Mouse (Mus musculus): Measurements from ENCODE around the gene Chrm3.

Chrm3 gene

DNA sequence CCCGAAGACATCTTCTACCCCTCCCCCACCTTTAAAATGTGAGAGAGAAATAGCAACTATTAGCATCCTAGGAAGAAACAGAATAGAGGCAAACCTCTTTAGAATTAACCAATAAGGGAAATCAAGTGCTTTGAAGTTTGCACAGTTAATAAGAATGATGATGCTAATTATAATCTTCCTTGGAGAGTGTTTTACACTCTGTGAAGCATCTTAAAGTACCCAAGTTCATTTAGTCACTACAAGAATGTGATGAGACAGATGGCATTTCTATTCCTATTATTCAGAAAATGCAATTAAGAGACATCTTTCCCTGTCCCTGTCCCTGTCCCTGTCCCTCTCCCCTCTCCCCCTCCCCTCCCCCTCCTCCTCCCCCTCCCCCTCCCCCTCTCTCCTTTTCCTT lies 382.9 kb downstream of the Chrm3 start:
- DNase-seq, result no peak

DNA sequence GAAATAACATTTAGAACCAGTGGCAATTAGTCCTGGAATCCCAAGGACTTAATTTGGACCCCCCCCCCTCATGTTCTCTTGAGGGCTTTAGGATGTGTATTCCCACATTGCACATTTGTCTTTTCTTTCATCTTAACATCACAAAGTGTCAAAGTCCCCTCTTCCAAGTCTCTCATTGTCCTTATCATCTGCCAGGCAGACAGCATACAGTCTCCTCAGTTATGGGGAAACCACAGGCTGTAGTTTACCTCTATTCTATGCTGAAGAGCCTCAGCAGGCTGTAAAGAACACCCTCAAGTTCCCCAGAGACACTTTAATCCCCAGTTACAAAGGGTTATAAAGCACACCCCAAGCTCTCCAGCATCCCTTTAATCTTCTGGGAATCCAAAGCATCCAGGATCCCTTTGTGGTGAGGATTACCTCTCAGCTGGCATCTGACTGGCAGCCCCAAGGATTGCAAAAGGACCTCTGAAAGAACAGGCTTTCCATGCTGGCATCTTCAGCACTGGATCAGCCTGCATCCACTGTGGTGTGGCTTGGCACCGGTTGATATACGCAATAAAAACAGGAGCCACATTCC lies 386.8 kb downstream of the Chrm3 start:
- no peak for DNase-seq

DNA sequence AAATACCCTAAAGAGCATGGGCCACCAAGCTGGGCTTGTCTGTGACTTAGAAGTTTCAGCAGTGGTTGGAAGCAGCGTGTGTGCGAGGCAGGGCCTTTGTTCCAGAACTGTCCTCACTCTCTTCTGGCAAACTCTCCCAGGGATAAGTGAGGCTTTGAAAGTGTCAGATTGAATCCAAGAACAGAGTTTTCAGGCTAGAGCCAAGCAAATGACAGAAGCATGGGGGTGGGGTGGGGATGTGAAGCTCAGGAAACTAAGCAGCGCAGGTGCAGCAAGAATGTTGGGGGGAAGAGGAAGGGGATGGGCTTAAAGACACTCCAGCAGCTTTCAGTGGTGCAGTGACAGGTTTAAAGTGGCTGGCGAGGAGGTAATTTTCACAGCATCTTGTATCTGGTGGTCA lies 388.8 kb downstream of the Chrm3 start:
- peak; percentile 3 to 4 for DNase-seq

DNA sequence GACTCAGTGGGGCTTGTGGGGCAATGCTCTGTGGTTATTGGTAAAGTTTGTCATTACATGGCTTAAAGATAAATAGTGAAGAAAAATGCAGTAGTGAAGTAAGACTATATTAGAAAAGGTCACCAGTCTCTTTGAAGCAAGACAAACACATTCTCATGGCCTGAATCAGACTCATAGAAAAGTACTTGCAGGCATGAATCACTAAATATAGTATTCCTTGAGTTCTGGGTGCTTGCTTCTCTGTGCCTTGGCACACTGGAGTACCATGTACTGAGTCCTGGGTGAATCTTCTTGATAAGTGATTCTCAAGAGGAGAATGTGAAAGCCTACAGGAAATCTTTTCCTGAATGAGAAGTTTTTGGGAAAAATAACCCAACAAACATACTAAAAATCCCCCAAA lies 408.0 kb downstream of the Chrm3 start:
- DNase-seq, result no peak

DNA sequence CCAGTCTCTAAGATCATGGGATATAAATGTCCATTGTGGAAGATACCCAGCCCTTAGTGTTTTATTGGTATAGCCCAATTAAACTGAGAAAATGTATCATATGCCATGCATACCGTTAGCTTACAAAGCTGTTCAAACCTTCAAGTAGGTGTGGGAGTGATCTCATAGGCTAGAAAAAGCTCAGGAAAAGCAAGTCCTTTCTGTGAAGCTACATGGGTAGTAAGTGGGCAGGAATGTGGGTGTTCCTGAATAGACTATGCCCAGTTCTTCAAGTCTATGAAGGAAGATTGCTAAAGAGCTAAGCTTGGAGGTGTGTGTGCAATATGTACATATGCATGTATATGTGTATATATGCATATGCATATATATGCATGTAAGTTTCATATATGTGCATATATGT lies 409.3 kb downstream of the Chrm3 start:
- DNase-seq, result no peak

DNA sequence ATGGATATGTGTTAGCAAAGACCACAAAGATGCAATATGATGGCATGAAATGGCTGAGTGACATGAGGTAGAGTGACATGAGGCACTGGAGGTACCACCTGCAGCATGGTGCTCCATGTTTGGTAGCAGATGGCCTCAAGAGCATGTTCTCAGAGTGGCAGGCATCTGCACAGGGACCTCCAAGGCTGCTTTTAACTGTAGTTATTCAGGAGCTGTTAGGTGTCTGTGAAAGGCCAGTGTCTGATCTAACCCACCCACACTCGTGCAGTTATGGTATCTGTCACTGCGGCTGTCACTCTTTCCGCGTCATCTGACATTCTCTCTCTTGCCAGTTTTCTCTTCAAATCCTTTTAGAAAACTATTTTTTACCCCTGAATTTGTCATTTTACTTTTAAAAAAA lies 411.6 kb downstream of the Chrm3 start:
- DNase-seq, result no peak

DNA sequence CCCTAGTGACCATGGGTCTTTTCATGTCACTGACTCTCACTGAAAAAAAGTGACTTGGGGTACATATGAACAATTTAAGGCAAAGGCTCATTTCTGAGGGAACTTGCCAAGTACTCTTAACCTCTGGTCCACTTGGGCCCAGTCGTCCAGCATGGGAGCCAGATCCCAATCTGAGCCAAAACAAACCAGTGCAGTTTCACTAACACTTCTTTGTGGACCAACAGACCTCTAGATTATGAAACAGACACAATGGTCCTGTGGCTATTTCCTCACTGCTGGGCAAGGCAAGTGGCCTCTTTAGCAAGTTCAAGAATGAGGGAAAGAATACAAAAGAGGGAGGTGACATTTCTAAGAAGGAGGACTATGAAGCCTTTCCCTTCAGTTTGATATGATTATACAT lies 420.5 kb downstream of the Chrm3 start:
- no peak for DNase-seq

DNA sequence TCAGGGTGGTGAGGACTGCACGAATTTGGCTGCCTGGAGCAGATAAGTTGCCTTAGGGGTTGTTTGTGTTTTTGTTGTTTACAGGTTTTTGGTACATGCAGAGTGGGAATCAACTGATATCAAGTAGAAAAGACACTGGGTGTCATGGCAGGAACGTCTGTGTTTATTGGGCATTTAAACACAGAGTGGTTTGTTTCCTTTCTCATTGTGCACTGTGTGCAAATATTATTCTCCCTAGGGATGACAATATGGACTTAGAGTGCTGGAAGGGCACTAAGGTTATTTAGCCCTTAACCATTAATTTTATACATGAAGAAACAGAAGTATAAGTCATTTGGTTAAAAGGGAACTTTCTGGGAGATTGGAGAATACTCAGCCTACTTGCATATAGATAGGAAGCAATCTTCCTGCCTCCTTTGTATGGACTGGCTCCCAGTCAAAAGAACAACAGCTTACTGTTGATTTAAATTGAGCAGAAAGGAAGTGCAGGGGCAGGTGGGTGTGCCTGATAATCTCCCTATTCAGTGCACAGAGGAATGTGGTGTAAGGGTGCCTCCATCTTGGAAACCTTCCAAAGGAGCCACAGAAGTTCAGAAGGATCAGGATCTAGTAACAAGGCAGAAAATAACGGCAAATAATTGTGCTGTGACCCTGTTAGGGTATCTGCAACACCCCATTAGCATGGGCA lies 421.7 kb downstream of the Chrm3 start:
- no peak for DNase-seq

DNA sequence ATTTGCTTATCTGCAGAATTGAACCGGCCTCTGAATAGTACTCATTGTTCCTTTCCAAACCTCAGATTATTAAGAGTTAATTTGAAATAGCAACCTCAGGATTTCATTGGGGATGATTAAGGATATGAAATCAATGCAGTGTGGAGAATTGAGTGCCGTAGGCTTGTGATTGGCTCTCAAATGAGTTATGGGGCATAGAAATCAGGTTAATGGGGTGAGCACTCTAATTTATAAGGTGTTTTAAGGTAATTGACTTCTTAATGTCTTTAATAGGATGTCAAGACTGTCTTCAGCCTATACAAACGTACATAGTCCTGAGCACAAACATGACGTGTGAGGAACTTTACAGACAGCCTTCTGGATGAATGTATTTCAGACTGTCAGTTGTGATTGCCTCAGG lies 427.9 kb downstream of the Chrm3 start:
- DNase-seq, result no peak

DNA sequence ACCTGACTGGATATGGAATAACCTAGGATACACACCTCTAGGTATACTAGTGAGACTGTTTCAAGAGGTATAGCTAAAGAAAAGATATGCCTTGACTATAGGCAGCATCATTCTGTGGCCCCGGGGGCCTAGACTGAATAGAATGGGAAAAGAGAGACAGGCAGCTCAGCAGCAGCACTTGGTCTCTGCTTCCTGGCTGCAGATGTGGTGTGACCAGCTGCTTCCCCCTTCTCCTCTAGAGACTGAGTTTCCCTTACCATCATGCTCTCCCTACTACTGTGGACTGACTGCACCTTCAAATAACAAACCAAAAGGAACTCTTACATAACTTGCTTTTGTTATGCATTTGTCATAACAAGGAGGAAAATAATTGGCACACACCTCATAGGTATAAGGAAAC lies 430.0 kb downstream of the Chrm3 start:
- DNase-seq, result no peak

DNA sequence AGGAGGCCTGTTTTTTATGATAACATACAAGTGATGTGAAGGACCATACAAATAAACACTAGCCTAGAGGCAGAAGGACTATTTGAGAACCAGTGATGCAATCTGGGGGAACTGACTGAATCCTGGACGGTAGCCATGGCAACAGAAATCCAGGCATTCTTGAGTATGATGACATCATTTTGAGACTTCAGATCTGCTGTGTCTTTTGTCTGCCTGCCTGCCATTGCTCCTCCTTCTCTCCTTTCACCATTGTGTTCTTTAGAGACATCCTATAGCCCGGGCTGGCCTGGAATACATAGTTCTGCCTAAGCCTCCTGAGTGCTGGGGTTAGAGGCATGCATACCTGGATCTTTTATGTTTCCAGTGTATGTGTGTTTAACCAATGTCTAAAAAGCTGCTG lies 430.7 kb downstream of the Chrm3 start:
- no peak for DNase-seq

DNA sequence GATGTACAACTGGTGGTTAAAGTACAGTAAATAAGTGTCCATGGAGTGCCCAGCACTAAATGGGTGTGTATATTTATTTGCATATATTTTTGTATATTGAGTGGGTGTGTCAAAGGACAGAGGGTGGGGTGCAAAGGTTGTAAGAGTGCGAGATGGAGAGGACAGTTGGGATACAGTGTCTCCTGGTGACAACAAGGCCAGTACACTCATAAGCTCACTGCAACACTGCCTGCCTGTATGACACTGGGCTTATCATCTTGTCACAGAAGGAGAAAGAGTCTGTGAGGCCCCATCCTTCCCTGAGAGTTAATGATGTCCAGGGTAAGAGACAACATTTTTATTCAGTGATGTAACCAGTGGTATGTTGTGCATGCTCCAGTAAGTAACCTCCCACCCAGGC lies 439.5 kb downstream of the Chrm3 start:
- no peak for DNase-seq

DNA sequence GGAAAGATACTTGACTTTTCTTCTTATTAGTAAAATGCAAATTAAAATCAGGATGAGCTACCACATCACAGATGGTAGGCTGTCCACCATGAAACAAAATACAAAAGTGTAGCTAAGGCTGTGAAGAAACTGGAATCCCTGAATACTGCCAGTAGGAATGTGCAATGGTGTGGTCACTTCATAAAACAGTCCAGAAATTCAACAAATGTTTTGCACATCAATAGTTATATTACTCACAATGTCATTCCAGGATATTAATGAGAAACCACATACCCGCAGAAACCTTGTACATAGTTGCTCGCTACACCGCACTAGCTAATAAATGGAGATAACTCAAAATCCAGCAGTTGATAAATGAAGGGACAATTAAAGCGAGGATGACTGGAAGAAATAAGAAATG lies 447.9 kb downstream of the Chrm3 start:
- DNase-seq, result no peak

DNA sequence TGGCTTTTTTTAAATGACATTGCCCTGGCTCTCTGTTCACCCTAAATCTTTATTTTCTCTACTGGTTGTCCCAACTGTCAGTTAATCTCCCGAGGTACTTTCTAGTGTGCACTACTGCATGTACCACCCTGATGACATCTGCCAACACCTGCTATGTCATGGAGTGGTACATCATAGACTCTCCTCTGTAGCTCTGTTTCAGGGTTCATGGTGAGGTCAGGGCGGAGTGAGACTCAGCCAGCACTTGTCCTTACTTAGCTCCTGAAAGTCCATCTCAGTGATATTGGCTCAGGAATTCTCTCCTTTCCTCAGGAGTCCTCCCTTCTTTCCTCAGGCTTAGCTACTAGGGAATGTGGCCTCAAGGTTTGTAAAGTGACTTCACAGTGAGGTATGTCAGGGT lies 451.9 kb downstream of the Chrm3 start:
- DNase-seq, result no peak

DNA sequence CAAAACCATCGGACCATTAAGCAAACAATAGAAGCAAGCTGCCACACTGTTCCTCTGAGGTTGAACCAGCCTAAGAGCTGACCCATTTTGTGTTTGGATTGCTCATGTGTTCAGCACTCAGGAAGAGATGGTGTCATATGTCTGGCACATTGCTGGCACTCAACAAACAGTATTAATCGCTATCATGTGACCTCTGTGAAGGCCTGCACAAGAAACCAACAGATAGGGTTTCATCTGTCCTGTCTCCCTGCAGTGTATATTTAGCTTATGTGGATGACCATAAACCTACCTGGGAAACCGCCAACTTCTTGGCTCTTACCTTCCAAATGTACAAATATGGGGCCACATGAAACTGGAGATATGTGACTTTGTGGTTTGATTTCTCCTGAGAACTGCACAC lies 453.4 kb downstream of the Chrm3 start:
- DNase-seq, result no peak

DNA sequence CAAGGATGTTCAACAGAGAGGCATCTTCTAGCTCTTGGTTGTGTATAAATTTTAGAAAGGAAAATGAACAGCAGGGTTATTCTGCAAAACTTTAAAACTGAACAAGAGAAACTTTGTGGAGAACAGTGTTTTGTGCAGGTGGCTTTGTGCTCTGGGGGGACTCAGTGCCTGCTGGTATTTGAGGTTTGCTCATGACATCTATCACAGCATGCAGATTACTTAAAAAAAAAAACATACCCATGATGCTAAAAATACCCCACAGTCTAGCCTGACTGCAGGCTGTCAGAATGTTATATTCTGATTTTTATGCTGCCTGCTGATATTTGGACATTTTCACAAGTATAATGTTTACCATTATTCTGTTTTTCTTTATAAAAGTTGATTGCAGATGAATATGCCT lies 456.2 kb downstream of the Chrm3 start:
- no peak for DNase-seq

DNA sequence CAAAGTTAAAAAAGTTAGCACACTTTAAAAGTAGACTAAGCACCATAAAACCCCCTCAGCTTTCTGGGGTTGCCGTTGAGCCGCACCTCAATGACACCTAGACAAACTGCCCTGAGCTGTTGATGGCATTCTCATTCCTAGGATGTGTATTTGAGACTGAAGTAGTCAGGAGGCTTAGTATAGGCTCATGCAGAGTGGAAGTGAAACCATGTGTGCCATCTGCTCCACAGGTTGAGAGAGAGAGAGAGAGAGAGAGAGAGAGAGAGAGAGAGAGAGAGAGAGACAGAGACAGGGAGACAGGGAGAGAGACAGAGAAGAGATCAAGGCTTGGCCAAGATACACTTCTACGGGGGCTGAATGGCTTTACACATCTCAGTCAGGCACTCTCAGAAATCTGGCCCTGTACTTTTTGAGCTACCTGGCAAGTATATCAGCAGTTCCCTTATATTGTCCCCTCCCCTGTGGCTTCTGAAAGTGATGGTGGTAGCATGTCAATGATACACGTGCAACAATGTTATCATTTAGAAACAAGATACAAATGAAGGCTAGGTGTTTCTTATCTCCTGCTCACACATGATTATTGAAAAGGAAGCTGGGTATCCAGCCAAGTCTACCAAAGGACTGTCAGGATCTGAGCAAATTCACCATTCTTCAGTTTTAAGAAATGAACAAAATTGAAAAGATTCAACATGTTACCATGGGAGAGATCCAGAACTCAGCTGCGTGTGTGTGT lies 459.8 kb downstream of the Chrm3 start:
- no peak for DNase-seq

DNA sequence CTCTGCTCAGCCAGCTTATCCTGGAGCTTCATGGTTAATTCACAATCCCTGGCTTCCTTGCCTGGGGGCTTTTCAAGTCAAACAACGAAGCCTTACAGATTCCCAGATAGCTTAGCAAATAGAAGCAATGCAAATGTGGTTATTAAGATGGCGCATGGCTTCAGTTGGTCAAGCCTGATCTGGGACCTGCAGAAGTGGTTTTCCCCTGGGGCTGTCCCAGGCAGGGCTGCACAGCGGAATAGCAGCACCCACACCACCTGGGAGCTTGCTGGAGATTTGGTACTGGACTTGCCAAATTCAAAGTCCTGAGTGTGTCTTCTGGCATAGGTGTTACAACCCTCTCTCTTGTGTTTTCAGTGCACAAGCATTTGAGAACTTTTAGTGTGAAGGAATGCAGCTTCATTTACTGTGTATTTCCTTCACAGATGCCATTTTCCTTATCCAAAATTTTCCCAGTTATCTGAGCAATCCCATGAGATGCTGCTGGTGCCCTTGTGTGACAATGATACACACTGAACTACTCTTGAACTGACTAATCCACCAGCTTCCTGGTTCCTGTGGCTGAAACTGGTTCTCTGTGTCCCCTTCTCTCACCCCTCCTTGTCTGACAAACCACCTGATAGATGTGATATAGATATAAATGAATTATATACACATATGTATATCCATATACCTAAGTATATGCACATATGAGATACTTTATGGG lies 461.8 kb downstream of the Chrm3 start:
- DNase-seq, result no peak

DNA sequence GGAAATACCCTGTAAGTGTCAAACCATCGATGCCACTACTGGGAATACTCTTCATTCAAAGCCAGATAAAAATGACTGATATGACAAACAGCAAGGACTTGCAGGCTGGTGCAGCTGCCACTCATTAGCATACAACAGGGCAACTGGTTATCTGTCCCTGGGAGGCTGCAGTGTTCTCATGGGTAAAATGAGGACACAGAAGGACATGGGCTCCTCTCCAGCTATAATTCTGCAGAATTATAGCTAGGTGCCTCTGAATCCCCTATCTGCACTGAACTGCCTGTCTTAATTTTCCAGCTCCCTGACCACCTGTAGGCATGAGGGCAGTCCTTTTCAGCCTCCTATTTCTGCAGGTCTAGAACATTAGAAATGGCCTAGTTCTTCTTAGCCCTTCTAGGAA lies 463.4 kb downstream of the Chrm3 start:
- DNase-seq, result no peak

DNA sequence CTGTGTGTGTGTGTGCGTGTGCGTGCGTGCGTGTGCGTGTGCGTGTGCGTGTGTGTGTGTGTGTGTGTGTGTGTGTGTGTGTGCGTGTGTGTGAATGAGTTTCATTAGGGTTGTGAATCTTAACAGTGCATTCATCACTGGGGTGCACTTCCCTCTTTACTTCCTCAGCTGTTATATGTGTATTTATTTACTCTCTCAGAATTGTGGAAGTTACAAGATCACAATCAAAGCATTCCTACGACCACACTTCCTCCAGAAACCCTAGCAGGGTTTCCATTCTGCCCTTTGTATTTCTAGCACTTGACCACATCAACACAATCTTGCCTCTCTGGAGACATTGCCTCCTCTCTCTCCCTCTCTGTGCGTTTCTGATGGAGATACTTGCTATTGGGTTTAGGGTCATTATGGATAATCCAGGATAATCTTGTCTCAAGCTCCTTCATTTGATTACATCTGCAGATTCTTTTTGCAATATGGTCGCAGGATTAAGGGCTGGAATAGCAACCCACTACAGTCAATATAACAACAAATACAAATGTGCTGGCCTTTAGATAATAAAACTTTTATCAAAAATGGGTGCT lies 465.5 kb downstream of the Chrm3 start:
- no peak for DNase-seq

DNA sequence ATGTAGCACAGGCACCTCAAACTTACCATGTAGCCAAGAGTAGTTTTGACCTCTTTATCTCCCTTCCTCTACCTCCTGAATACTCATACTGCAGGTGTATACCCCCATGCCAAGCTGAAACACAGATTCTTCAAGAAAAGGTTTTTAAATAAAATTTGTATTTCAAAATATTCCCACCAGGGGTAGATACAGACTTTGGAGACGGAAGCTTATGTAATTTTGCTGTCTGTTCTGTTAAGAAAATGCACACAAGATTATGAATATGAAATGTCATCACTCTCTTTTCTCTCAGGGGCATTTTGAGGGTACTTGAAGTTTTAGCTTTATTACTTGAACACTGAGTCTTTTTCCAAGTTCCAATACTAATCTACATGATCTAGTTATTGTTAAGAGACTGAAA lies 469.6 kb downstream of the Chrm3 start:
- DNase-seq, result no peak

DNA sequence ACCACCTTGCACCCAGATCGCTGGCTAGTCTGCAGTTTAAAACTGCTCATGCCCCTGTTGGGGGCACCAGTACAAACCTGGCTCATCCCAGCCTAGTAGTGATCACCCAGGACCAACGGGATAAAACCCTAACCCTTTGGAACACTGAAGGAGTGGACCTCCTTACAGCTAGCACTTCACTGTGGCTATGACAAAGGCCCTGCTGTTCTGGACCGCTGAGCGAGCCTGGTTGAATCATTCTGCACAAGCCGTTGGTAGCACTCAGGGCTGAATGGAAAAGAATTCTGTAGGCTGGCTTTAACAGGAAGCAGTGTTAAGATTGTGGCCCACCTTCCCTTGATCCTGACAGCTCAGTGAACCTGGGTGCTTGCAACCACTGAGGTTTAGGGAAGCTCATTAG lies 470.2 kb downstream of the Chrm3 start:
- no peak for DNase-seq

DNA sequence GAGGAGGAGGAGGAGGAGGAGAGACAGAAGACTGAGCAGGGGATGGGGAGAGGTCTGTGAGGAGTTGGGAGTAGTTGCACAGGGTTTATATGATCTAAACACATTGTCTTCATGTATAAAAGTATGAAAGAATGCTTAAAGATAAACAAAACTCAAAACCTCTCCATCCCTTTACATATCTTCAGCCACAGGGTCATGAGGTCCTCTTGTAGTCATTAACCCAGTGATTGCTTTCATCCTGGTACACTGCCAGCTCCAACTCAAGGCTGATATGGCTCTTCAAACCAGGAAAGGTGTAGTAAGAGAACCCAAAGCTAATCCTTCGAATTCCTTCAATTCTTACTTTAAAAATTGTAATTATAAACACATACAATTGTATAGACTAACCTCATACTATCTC lies 470.7 kb downstream of the Chrm3 start:
- DNase-seq, result no peak

DNA sequence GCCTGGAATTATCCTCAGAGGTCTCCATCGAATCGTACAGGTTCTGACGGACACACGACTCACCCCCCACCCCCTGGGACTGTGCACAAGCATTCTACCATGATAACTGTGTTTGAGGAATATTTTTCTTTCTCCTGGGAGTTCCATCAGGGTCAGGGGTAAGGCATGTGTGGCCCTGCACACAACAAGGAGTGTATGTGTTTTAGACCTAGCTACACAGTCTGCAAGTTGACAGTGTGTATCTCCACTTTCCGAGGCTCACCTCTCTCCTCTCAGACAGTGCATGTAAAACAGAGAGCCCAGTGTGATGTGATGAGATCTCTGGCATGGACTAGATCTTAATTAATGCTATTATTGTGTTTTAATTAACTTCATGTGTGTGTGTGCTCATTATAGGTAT lies 472.4 kb downstream of the Chrm3 start:
- no peak for DNase-seq
